ENCODE assay signal across 8 mouse cellular contexts in the genomic region with DNA sequence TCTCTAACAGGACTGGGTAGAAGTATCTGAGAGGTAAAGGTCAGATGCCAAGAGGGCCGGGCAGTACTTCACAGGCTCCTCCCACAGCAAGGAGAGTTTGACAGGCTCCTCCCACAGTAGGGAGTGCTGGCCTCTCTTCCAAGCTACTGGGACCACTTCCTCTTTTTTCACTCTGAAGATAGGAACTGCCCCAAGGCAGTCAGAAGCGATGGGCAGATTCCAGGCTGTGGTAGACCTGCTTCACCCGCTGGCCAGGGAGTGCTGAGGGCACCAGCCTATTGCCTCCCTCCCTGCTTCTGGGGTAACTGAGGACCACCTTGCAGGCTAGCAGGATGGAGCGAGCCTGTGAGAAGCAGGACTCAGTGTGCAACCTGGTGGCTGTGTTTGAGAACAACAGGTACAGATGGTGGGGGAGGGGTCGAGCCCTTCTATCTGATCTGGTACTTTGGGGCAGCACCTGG. TPM values are rescaled to one million over a fixed set of nuclear protein-coding genes. Genes with fewer than 3 reads are reported as not detected.
DNase-seq lines count a peak whose midpoint lies in the region; ATAC-seq and TF ChIP-seq lines count a peak whose summit lies in the region.

Gene Fgd2, plus strand, starts transcription at position 154 of the 461 bp plus-strand sequence.

- 0 out of 2 replicates have a peak within 1 kb of the TSS, but pooled peaks have one; percentile 24 for H3K9ac ChIP-seq in heart, adult 2 months (ENCODE audit: low read depth, low read length)
- no peak within 1 kb of the TSS for H3K9ac ChIP-seq in heart, postnatal 0 days (replicated peaks; ENCODE audit: low read depth, low read length)
- H3K9ac ChIP-seq in lung, embryonic 16.5 days (ENCODE audit: low read length) = no peak within 1 kb of the TSS

- ATAC-seq in heart, postnatal 0 days (ENCODE audit: insufficient read depth, low read depth) = no peak
- no peak for ATAC-seq in lung, embryonic 16.5 days (ENCODE audit: low read depth)

- 0 out of 2 replicates have a peak, but pooled peaks have one; percentile 41 for TF ChIP-seq POLR2A in heart, adult 2 months (IDR thresholded peaks at IDR 0.05; ENCODE audit: insufficient read depth, low read depth, low read length)

- no peak within 1 kb of the TSS for H3K27ac ChIP-seq in heart, adult 2 months
- H3K27ac ChIP-seq in heart, postnatal 0 days (ENCODE audit: low read depth) = no peak within 1 kb of the TSS
- no peak within 1 kb of the TSS for H3K27ac ChIP-seq in lung, embryonic 16.5 days (ENCODE audit: low read length)

- H3K4me2 ChIP-seq in heart, postnatal 0 days (ENCODE audit: low read depth, low read length) = 0 out of 2 replicates have a peak within 1 kb of the TSS, but pooled peaks have one; percentile 2
- H3K4me2 ChIP-seq in lung, embryonic 16.5 days (ENCODE audit: low read depth, low read length) = no peak within 1 kb of the TSS

- no peaks in the 10 kb centered on the region for H3K79me2 ChIP-seq in heart, adult 2 months (replicated peaks; ENCODE audit: control insufficient read depth, insufficient read depth, low read length)

- peaks cover 6% of the 10 kb centered on the region for H3K4me1 ChIP-seq in heart, adult 2 months (ENCODE audit: control insufficient read depth, insufficient read depth, low read length)
- peaks cover 12% of the 10 kb centered on the region for H3K4me1 ChIP-seq in heart, postnatal 0 days (ENCODE audit: control insufficient read depth, insufficient read depth)
- H3K4me1 ChIP-seq in lung, embryonic 16.5 days (replicated peaks; ENCODE audit: control insufficient read depth, insufficient read depth, low read length) = peaks cover 14% of the 10 kb centered on the region

- H3K27me3 ChIP-seq in heart, adult 2 months (ENCODE audit: control insufficient read depth, insufficient read depth, low read length) = no peaks in the 10 kb centered on the region
- H3K27me3 ChIP-seq in heart, postnatal 0 days (ENCODE audit: control insufficient read depth, insufficient read depth, low read length) = no peaks in the 10 kb centered on the region
- no peaks in the 10 kb centered on the region for H3K27me3 ChIP-seq in lung, embryonic 16.5 days (ENCODE audit: control insufficient read depth, insufficient read depth, low read depth, low read length)

- H3K4me3 ChIP-seq in heart, adult 2 months = no peak within 1 kb of the TSS
- H3K4me3 ChIP-seq in heart, postnatal 0 days (ENCODE audit: low read depth, low read length) = no peak within 1 kb of the TSS
- no peak within 1 kb of the TSS for H3K4me3 ChIP-seq in lung, embryonic 16.5 days (ENCODE audit: low read length)

- intact Hi-C loops in heart, adult 2 months (cut with DNase I) = no loop called here
- intact Hi-C loops in heart, postnatal 14 days (cut with DNase I) = no loop called here
- intact Hi-C loops in left cerebral cortex, postnatal 10 days (cut with DNase I) = no loop called here

- TF ChIP-seq EP300 in heart, adult 2 months (IDR thresholded peaks at IDR 0.05; ENCODE audit: insufficient read depth, low read depth, low read length) = 0 out of 2 replicates have a peak, but pooled peaks have one; percentile 13
- TF ChIP-seq EP300 in heart, postnatal 0 days (IDR thresholded peaks at IDR 0.05; ENCODE audit: low read depth) = no peak

- DNase-seq in heart, adult 2 months = peak in 1 of 2 experiments; percentile 62
- DNase-seq in heart, postnatal 14 days = no peak
- DNase-seq in ES-CJ7 (ENCODE audit: low read depth, low spot score) = peak; percentile 70
- DNase-seq in heart, postnatal 0 days (ENCODE audit: low spot score) = no peak
- no peak for DNase-seq in cerebellum, adult 8-10 months
- no peak for DNase-seq in layer of hippocampus, adult 8-10 months (ENCODE audit: low spot score in 2 of 2)
- no peak for DNase-seq in left cerebral cortex, postnatal 10 days (ENCODE audit: extremely low spot score in 1 of 2, low spot score in 2 of 2)

- WGBS in heart, adult 2 months = 36% methylated on average over 5 of the region's 5 CpGs
- WGBS in heart, postnatal 0 days = 20% methylated on average over 5 of the region's 5 CpGs
- 13% methylated on average over 5 of the region's 5 CpGs for WGBS in lung, embryonic 16.5 days

- H3K9me3 ChIP-seq in heart, postnatal 0 days (replicated peaks; ENCODE audit: control insufficient read depth, low read length) = no peaks in the 10 kb centered on the region
- no peaks in the 10 kb centered on the region for H3K9me3 ChIP-seq in lung, embryonic 16.5 days (ENCODE audit: control insufficient read depth, low read length)

- no peaks in the 10 kb centered on the region for H3K36me3 ChIP-seq in heart, adult 2 months (ENCODE audit: control insufficient read depth, insufficient read depth, low read length)
- no peaks in the 10 kb centered on the region for H3K36me3 ChIP-seq in heart, postnatal 0 days (replicated peaks; ENCODE audit: control insufficient read depth, insufficient read depth, low read length)
- H3K36me3 ChIP-seq in lung, embryonic 16.5 days (ENCODE audit: control insufficient read depth, insufficient read depth, low read length) = no peaks in the 10 kb centered on the region

- 0 out of 2 replicates have a peak, but pooled peaks have one; percentile 9 for TF ChIP-seq CTCF in heart, adult 2 months (IDR thresholded peaks at IDR 0.05)
- TF ChIP-seq CTCF in heart, postnatal 0 days (IDR thresholded peaks at IDR 0.05; ENCODE audit: low read depth) = no peak; the same call in 1 of the 2 replicates

RNA-seq across cellular contexts. Expression of gene Fgd2, which starts in this region (rescaled TPM):
- 1 to 10 TPM; 1.9 to 2.4 TPM for total RNA-seq in heart, adult 2 months (2021)
- 5.9 and 9.2 TPM in 2 replicates for polyA plus RNA-seq in heart, adult 2 months (2012; rRNA removed)
- total RNA-seq in heart, postnatal 14 days (2021) = 1 to 10 TPM; 2.3 to 2.9 TPM
- total RNA-seq in heart, postnatal 0 days (2014; rRNA removed; ENCODE audit: low replicate concordance) = 1.4 and 6.3 TPM in 2 replicates
- polyA plus RNA-seq in heart, postnatal 0 days (2015; fragmentation: Nextera tagmentation; extraction: Ambion mirVana) = 1.6 and 2.3 TPM in 2 replicates
- polyA plus RNA-seq in lung, embryonic 16.5 days (2015; fragmentation: Nextera tagmentation; extraction: Ambion mirVana) = 21.7 and 24.0 TPM in 2 replicates
- 10 to 100 TPM in 2 of 4 experiments, 1 to 10 TPM in 2; 5.5 to 13.8 (median 10.3) TPM for total RNA-seq in layer of hippocampus, adult 8-10 months (2022)
- total RNA-seq in left cerebral cortex, postnatal 10 days (2021) = 10 to 100 TPM in 1 of 2 experiments, 1 to 10 TPM in 1; 8.7 to 10.4 TPM
